Mouse (Mus musculus) bone marrow, adult 2 months (tissue): ENCODE results near the gene Gnat1.

Experiments used
- CTCF ChIP-seq: fragments of 200-500 bp; IDR thresholded peaks from 2 replicates; pipeline ENCODE4 v1.5.1; 2011; ENCODE audit warnings: low read length, control low read depth; ENCODE audit not compliant: control insufficient read depth, insufficient read depth
- POLR2A ChIP-seq: fragments of 200-500 bp; IDR thresholded peaks from 2 replicates; pipeline ENCODE4 v1.6.1; 2011; ENCODE audit warnings: low read depth, mild to moderate bottlenecking, control low read depth, low read length, borderline replicate concordance; ENCODE audit not compliant: control insufficient read depth

DNA sequence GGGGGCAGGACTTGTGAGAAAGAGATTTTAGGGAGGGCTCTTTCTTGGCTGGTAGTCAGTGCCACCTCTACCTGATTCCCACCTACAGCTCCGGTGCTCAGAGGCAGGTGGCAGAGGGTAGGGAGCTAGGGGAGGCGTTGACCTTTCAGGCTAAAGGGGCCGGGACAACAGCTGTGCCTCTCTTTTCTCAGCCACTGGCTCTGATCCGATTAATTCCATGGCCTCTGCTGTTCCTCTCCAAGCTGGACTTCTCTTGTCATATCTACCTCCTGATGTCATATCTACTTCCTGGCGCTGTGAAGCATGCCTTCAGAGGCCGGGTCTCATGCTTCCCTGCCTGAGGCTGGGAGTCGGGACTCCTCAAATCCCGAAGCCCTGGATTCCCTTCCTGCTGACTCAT lies 11.5 kb downstream of the Gnat1 start:
- TF ChIP-seq CTCF (no peak), POLR2A (no peak)
